21 mouse cellular contexts compared by ENCODE assay signal in genomic region chr4:118582629-118583028, GRCm38 (mm10). TPM values are rescaled to one million over a fixed set of nuclear protein-coding genes. Genes with fewer than 3 reads are reported as not detected.
DNase-seq lines count a peak whose midpoint lies in the region; ATAC-seq and TF ChIP-seq lines count a peak whose summit lies in the region.
"Had no signal": no experiment of that assay in that cellular context is flagged by ENCODE, and none has a peak within 500 bp of the region (broad histone marks: within the 10 kb centered on the region; RNA-seq: fewer than 3 reads in every experiment).

No protein-coding gene starts in this region.

- no peaks in the 10 kb centered on the region for H3K27me3 ChIP-seq in intestine, postnatal 0 days (replicated peaks; ENCODE audit: control insufficient read depth, insufficient read depth, low read length)
- peaks cover 3% of the 10 kb centered on the region; the same call in 1 of the 2 replicates for H3K27me3 ChIP-seq in intestine, embryonic 15.5 days (replicated peaks)
- H3K27me3 ChIP-seq in liver, postnatal 0 days (ENCODE audit: insufficient read depth, low read length), result no peaks in the 10 kb centered on the region
- H3K27me3 ChIP-seq in liver, embryonic 12.5 days (replicated peaks), result peaks cover 7% of the 10 kb centered on the region
- H3K27me3 ChIP-seq in E14TG2a.4 (ENCODE audit: insufficient read depth, low read length), result peaks cover 41% of the 10 kb centered on the region
- H3K27me3 ChIP-seq: limb, embryonic 12.5 days; neural tube, embryonic 12.5 days had no signal

- no peak overlapping the region for H3K27ac ChIP-seq in intestine, postnatal 0 days (ENCODE audit: low read depth, low read length)
- H3K27ac ChIP-seq in intestine, embryonic 15.5 days, result no peak overlapping the region
- no peak overlapping the region for H3K27ac ChIP-seq in liver, postnatal 0 days (ENCODE audit: low read depth)
- H3K27ac ChIP-seq in liver, embryonic 12.5 days, result no peak overlapping the region
- H3K27ac ChIP-seq: forebrain, embryonic 12.5 days; heart, embryonic 15.5 days; hindbrain, postnatal 0 days; limb, embryonic 12.5 days; macrophage; midbrain, embryonic 13.5 days; neural tube, embryonic 12.5 days had no signal

- TF ChIP-seq EP300 in liver, postnatal 0 days (IDR thresholded peaks at IDR 0.05; ENCODE audit: low read depth), result no peak

- H3K9ac ChIP-seq in intestine, postnatal 0 days (ENCODE audit: low read depth, low read length), result no peak overlapping the region
- H3K9ac ChIP-seq in intestine, embryonic 15.5 days, result no peak overlapping the region
- H3K9ac ChIP-seq in liver, postnatal 0 days (replicated peaks), result no peak overlapping the region
- H3K9ac ChIP-seq in liver, embryonic 12.5 days, result no peak overlapping the region
- H3K9ac ChIP-seq: forebrain, embryonic 12.5 days; heart, embryonic 15.5 days; limb, embryonic 12.5 days; midbrain, embryonic 13.5 days; neural tube, embryonic 12.5 days had no signal

- H3K9me3 ChIP-seq in intestine, postnatal 0 days (ENCODE audit: control insufficient read depth), result no peaks in the 10 kb centered on the region
- H3K9me3 ChIP-seq in intestine, embryonic 15.5 days, result no peaks in the 10 kb centered on the region
- H3K9me3 ChIP-seq in liver, postnatal 0 days (ENCODE audit: low read length), result no peaks in the 10 kb centered on the region
- no peaks in the 10 kb centered on the region for H3K9me3 ChIP-seq in liver, embryonic 12.5 days (replicated peaks)
- H3K9me3 ChIP-seq in E14TG2a.4 (ENCODE audit: low read length), result peaks cover 7% of the 10 kb centered on the region; the same call in 1 of the 2 replicates
- H3K9me3 ChIP-seq: heart, embryonic 15.5 days; midbrain, embryonic 13.5 days; neural tube, embryonic 12.5 days had no signal

- H3K36me3 ChIP-seq in intestine, postnatal 0 days (ENCODE audit: control insufficient read depth, insufficient read depth), result no peaks in the 10 kb centered on the region
- no peaks in the 10 kb centered on the region for H3K36me3 ChIP-seq in intestine, embryonic 15.5 days
- H3K36me3 ChIP-seq in liver, postnatal 0 days (replicated peaks; ENCODE audit: insufficient read depth, low read length), result no peaks in the 10 kb centered on the region
- H3K36me3 ChIP-seq in liver, embryonic 12.5 days, result no peaks in the 10 kb centered on the region
- no peaks in the 10 kb centered on the region for H3K36me3 ChIP-seq in E14TG2a.4 (ENCODE audit: insufficient read depth, low read length)
- H3K36me3 ChIP-seq: forebrain, embryonic 12.5 days; heart, embryonic 15.5 days; limb, embryonic 12.5 days; midbrain, embryonic 13.5 days; neural tube, embryonic 12.5 days had no signal

- WGBS in intestine, postnatal 0 days, result 93% methylated on average over 8 of the region's 8 CpGs
- 92% methylated on average over 8 of the region's 8 CpGs for WGBS in intestine, embryonic 15.5 days
- 87% methylated on average over 8 of the region's 8 CpGs for WGBS in liver, postnatal 0 days (ENCODE audit: insufficient replicate concordance)
- WGBS in liver, embryonic 12.5 days (ENCODE audit: insufficient replicate concordance), result 80% methylated on average over 8 of the region's 8 CpGs

- TF ChIP-seq CTCF in intestine, postnatal 0 days (IDR thresholded peaks at IDR 0.05; ENCODE audit: low read depth), result peak; percentile 37; the same call in 1 of the 2 replicates
- peak; percentile 37 for TF ChIP-seq CTCF in liver, postnatal 0 days (IDR thresholded peaks at IDR 0.05; ENCODE audit: low read depth)
- peak; percentile 53 for TF ChIP-seq CTCF in E14TG2a.4 (conservative IDR thresholded peaks at IDR 0.05; ENCODE audit: low read length)

- ATAC-seq in intestine, postnatal 0 days, result no peak
- ATAC-seq in intestine, embryonic 15.5 days, result no peak
- no peak for ATAC-seq in liver, postnatal 0 days
- ATAC-seq in liver, embryonic 12.5 days, result no peak
- ATAC-seq: hindbrain, postnatal 0 days; midbrain, embryonic 13.5 days had no signal

- DNase-seq in liver, postnatal 0 days, result no peak
- DNase-seq in 416B (ENCODE audit: low read depth), result peak; percentile 24
- no peak for DNase-seq in Muller cell, postnatal 12 days (ENCODE audit: inconsistent ontology term)
- no peak for DNase-seq in cerebellum, adult 11 months
- DNase-seq: adrenal gland, adult 2 months; cerebellum, adult 9-10 months; gastrocnemius, postnatal 14 days; heart, adult 18-20 months; lung, adult 18-20 months; thymus, postnatal 25 days had no signal

- H3K4me3 ChIP-seq in intestine, postnatal 0 days (ENCODE audit: low read depth, low read length), result no peak overlapping the region
- H3K4me3 ChIP-seq in intestine, embryonic 15.5 days (replicated peaks), result no peak overlapping the region
- no peak overlapping the region for H3K4me3 ChIP-seq in liver, postnatal 0 days (ENCODE audit: low read depth, low read length)
- no peak overlapping the region for H3K4me3 ChIP-seq in liver, embryonic 12.5 days
- H3K4me3 ChIP-seq in E14TG2a.4 (replicated peaks; ENCODE audit: low read length), result no peak overlapping the region
- H3K4me3 ChIP-seq: forebrain, embryonic 12.5 days; heart, embryonic 15.5 days; limb, embryonic 12.5 days; midbrain, embryonic 13.5 days; neural tube, embryonic 12.5 days had no signal

- no peaks in the 10 kb centered on the region for H3K4me1 ChIP-seq in intestine, postnatal 0 days (replicated peaks; ENCODE audit: control insufficient read depth, insufficient read depth, low read length)
- no peaks in the 10 kb centered on the region for H3K4me1 ChIP-seq in intestine, embryonic 15.5 days (replicated peaks)
- H3K4me1 ChIP-seq in liver, postnatal 0 days (ENCODE audit: insufficient read depth), result no peaks in the 10 kb centered on the region
- no peaks in the 10 kb centered on the region for H3K4me1 ChIP-seq in liver, embryonic 12.5 days
- H3K4me1 ChIP-seq in E14TG2a.4 (replicated peaks; ENCODE audit: low read depth, low read length), result peaks cover 54% of the 10 kb centered on the region
- H3K4me1 ChIP-seq: heart, embryonic 15.5 days; neural tube, embryonic 12.5 days had no signal

- H3K4me2 ChIP-seq in intestine, postnatal 0 days (replicated peaks; ENCODE audit: low read depth), result no peak overlapping the region
- H3K4me2 ChIP-seq in intestine, embryonic 15.5 days (replicated peaks), result no peak overlapping the region
- no peak overlapping the region for H3K4me2 ChIP-seq in liver, postnatal 0 days (ENCODE audit: low read depth, low read length)
- no peak overlapping the region for H3K4me2 ChIP-seq in liver, embryonic 12.5 days
- H3K4me2 ChIP-seq: forebrain, embryonic 12.5 days; heart, embryonic 15.5 days; limb, embryonic 12.5 days; midbrain, embryonic 13.5 days; neural tube, embryonic 12.5 days had no signal

RNA-seq across cellular contexts. Expression of gene Cfap57, which starts 37.9 kb away (rescaled TPM):
- 0.29 and 0.42 TPM in 2 replicates for polyA plus RNA-seq in intestine, postnatal 0 days (2015; fragmentation: Nextera tagmentation; extraction: Ambion mirVana)
- polyA plus RNA-seq in intestine, embryonic 15.5 days (2015; fragmentation: Nextera tagmentation; extraction: Ambion mirVana), result 0.55 and 0.58 TPM in 2 replicates
- polyA plus RNA-seq in liver, postnatal 0 days (2015; fragmentation: Nextera tagmentation; extraction: Ambion mirVana), result 0.36 and 0.42 TPM in 2 replicates
- 1.3 and 1.5 TPM in 2 replicates for polyA plus RNA-seq in liver, embryonic 12.5 days (2016; fragmentation: Nextera tagmentation; extraction: Ambion mirVana)
- polyA plus RNA-seq: adrenal gland, adult 2 months; macrophage had no signal

RNA-seq across cellular contexts. Expression of gene Ebna1bp2, which starts 38.0 kb away (rescaled TPM):
- polyA plus RNA-seq in intestine, postnatal 0 days (2015; fragmentation: Nextera tagmentation; extraction: Ambion mirVana), result 76.2 and 79.9 TPM in 2 replicates
- polyA plus RNA-seq in intestine, embryonic 15.5 days (2015; fragmentation: Nextera tagmentation; extraction: Ambion mirVana), result 125 and 144 TPM in 2 replicates
- polyA plus RNA-seq in liver, postnatal 0 days (2015; fragmentation: Nextera tagmentation; extraction: Ambion mirVana), result 61.0 and 62.0 TPM in 2 replicates
- polyA plus RNA-seq in liver, embryonic 12.5 days (2016; fragmentation: Nextera tagmentation; extraction: Ambion mirVana), result 160 and 164 TPM in 2 replicates

RNA-seq across cellular contexts. Expression of gene Tmem125, which starts 38.8 kb away (rescaled TPM):
- 19.8 and 20.7 TPM in 2 replicates for polyA plus RNA-seq in intestine, postnatal 0 days (2015; fragmentation: Nextera tagmentation; extraction: Ambion mirVana)
- 10.7 and 14.3 TPM in 2 replicates for polyA plus RNA-seq in intestine, embryonic 15.5 days (2015; fragmentation: Nextera tagmentation; extraction: Ambion mirVana)
- 3.7 and 4.4 TPM in 2 replicates for polyA plus RNA-seq in liver, postnatal 0 days (2015; fragmentation: Nextera tagmentation; extraction: Ambion mirVana)
- polyA plus RNA-seq in liver, embryonic 12.5 days (2016; fragmentation: Nextera tagmentation; extraction: Ambion mirVana), result 0.23 and 0.54 TPM in 2 replicates
- polyA plus RNA-seq: forebrain, embryonic 12.5 days; macrophage; midbrain, embryonic 13.5 days had no signal

RNA-seq across cellular contexts. Expression of gene 2610528J11Rik, which starts 55.8 kb away (rescaled TPM):
- 119 TPM in 2 replicates for polyA plus RNA-seq in intestine, postnatal 0 days (2015; fragmentation: Nextera tagmentation; extraction: Ambion mirVana)
- polyA plus RNA-seq in intestine, embryonic 15.5 days (2015; fragmentation: Nextera tagmentation; extraction: Ambion mirVana), result 73.5 and 80.3 TPM in 2 replicates
- 16.2 and 18.8 TPM in 2 replicates for polyA plus RNA-seq in liver, postnatal 0 days (2015; fragmentation: Nextera tagmentation; extraction: Ambion mirVana)
- 4.5 and 4.9 TPM in 2 replicates for polyA plus RNA-seq in liver, embryonic 12.5 days (2016; fragmentation: Nextera tagmentation; extraction: Ambion mirVana)
- polyA plus RNA-seq: adrenal gland, adult 2 months; hindbrain, postnatal 0 days; macrophage; neural tube, embryonic 12.5 days had no signal
